Mouse (Mus musculus) lung, embryonic 16.5 days (tissue): Measurements from ENCODE around the gene Hip1. TPM values are rescaled to one million over a fixed set of nuclear protein-coding genes. Genes with fewer than 3 reads are reported as not detected.

ENCODE experiments used
- ATAC-seq: fragments of 200-750 bp; cut with Nextera tagmentation; 2 replicates; pipeline ENCODE4 v1.8.0; 2017; ENCODE audit warnings: low read depth, mild to moderate bottlenecking, moderate library complexity
- H3K27ac ChIP-seq: fragments of 300-500 bp; sonication (generic); 2 replicates; pipeline ENCODE4 v1.5.1; 2014; ENCODE audit warnings: mild to moderate bottlenecking, control low read depth, low read length
- H3K27me3 ChIP-seq: fragments of 300-500 bp; sonication (generic); 2 replicates; pipeline ENCODE4 v1.6.1; 2014; ENCODE audit warnings: low read depth, low read length, mixed read lengths; ENCODE audit not compliant: control insufficient read depth, insufficient read depth
- H3K36me3 ChIP-seq: fragments of 300-500 bp; sonication (generic); 2 replicates; pipeline ENCODE4 v1.6.1; 2014; ENCODE audit warnings: low read length; ENCODE audit not compliant: control insufficient read depth, insufficient read depth
- H3K4me1 ChIP-seq: fragments of 300-500 bp; sonication (generic); replicated peaks from 2 replicates; pipeline ENCODE4 v1.6.1; 2014; ENCODE audit warnings: low read length, mixed read lengths; ENCODE audit not compliant: control insufficient read depth, insufficient read depth
- H3K4me2 ChIP-seq: fragments of 300-500 bp; sonication (generic); 2 replicates; pipeline ENCODE4 v1.6.1; 2014; ENCODE audit warnings: low read depth, low read length, control low read depth
- H3K4me3 ChIP-seq: fragments of 300-500 bp; sonication (generic); 2 replicates; pipeline ENCODE4 v1.5.1; 2014; ENCODE audit warnings: mild to moderate bottlenecking, low read length, control low read depth
- H3K9ac ChIP-seq: fragments of 300-500 bp; sonication (generic); 2 replicates; pipeline ENCODE4 v1.6.1; 2014; ENCODE audit warnings: low read length, control low read depth
- H3K9me3 ChIP-seq: fragments of 300-500 bp; sonication (generic); 2 replicates; pipeline ENCODE4 v1.6.1; 2016; ENCODE audit warnings: low read length; ENCODE audit not compliant: control insufficient read depth
- WGBS: fragments of 180-500 bp; shearing (Covaris S2); extraction: QIAGEN DNeasy Blood & Tissue Kit; methylation state at CpG from one replicate; pipeline ENCODE4 v1.1.7; 2014; 5-methylcytosine and 5-hydroxymethylcytosine counted together
- polyA plus RNA-seq: library from polyadenylated mRNA; unstranded; fragments of >200 nt; fragmentation: Nextera tagmentation; extraction: Ambion mirVana; gene quantifications from 2 replicates; pipeline ENCODE4 v1.2.1, GENCODE M21; 2015

Gene Hip1
- polyA plus RNA-seq, 1 experiment from 2014 or later, result 35.1 TPM

DNA sequence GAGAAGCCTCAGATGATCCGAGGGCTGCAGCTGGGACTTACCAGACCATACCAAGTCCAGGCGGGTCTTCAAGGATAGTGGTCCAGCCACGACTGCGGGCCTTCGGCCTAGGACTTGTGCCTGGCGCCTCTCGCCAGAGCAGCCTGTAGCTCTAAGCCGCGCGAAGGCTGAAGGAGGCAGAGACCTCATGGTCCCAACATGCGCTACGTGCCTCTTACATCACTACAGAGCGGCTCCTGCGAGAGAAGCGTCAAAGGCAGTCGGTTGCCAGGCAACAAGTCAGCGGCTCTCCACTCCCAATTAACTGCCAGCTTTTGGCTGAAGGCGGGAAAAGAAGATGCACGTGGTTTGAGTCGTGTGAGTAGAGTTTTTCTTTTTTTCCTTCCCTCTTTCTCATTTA, 140.3 kb downstream of the Hip1 start:
- no peak overlapping the region for H3K4me2 ChIP-seq
- H3K27me3 ChIP-seq, result no peaks in the 10 kb centered on the region
- H3K27ac ChIP-seq, result no peak overlapping the region
- H3K4me3 ChIP-seq, result no peak overlapping the region
- no peaks in the 10 kb centered on the region for H3K36me3 ChIP-seq
- 35% methylated on average over 20 of the region's 20 CpGs for WGBS
- no peak overlapping the region for H3K9ac ChIP-seq
- H3K9me3 ChIP-seq, result no peaks in the 10 kb centered on the region
- ATAC-seq, result peak; percentile 51; the same call in 1 of the 2 replicates
- no peaks in the 10 kb centered on the region for H3K4me1 ChIP-seq

DNA sequence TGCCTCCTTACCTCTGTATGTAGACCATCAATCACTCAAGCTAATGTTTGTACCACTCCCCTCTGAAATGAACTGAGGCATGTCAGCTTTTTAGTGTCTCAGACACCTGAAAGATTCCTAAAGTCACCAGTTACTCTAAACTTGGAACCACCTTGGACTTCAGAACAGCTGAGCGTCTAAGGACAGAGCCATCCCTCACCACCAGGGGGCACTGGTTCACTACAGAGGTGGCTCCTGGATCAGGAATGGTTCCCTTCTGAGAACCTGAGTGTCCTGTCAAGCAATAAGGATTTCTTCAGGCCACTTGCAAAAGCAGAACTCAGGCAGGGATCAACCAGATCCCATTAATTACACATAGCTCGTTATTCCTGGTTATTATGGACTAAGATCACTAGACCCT, 144.7 kb downstream of the Hip1 start:
- ATAC-seq, result peak; percentile 79

DNA sequence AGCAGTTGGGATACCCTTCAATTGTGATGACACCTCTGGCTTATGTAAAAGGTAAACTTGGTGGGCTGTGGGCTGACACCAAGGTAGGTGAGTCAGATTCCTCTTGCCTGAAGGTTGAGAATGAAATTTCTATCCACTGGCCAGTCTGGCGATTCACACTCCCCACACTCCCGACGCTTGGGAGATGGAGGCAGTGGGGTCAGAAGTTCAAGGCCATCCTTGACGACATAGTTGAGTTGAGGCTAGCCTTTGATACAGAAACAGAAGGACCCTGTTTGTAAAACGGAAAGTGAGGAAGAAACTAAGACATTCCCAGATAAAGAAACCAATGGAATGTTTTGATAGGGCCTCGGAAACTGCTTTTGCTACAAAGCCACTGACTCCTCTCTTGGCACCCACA, 145.5 kb downstream of the Hip1 start:
- no peaks in the 10 kb centered on the region for H3K36me3 ChIP-seq
- no peaks in the 10 kb centered on the region for H3K27me3 ChIP-seq
- no peak overlapping the region for H3K4me2 ChIP-seq
- H3K4me3 ChIP-seq, result no peak overlapping the region
- H3K9me3 ChIP-seq, result no peaks in the 10 kb centered on the region
- WGBS, result 40% methylated on average over 6 of the region's 6 CpGs
- H3K9ac ChIP-seq, result no peak overlapping the region
- ATAC-seq, result no peak
- peaks cover 4% of the 10 kb centered on the region for H3K4me1 ChIP-seq
- no peak overlapping the region for H3K27ac ChIP-seq

More for the DNA sequence above, 144.7 kb downstream of the Hip1 start:
- Histone ChIP-seq H3K27me3 (no peaks in the 10 kb centered on the region), H3K27ac (no peak overlapping the region), H3K36me3 (no peaks in the 10 kb centered on the region), H3K4me2 (no peak overlapping the region), H3K4me1 (no peaks in the 10 kb centered on the region), H3K9me3 (no peaks in the 10 kb centered on the region), H3K9ac (no peak overlapping the region), H3K4me3 (no peak overlapping the region)
- WGBS, result 3% methylated on average over 2 of the region's 2 CpGs

DNA sequence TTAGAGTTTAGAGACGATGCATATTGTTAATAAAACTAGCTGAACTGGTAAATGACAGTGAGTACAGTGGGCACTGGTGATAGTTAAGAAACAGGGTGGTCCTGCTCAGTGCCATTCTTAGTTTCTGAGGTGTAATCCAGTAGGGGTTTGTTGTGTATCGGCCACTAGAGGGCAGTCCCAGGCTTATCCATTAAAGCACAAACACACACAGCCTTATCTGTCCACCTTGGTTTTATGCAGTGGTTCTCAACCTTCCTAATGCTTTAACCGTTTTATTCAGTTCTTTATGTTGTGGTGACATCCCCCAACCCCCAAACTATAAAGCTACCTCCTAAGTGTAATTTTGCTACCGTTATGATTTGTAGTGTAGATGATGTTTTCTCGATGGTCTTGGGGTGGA, 149.1 kb downstream of the Hip1 start:
- Histone ChIP-seq H3K4me3 (no peak overlapping the region), H3K36me3 (peaks cover 12% of the 10 kb centered on the region), H3K4me1 (peaks cover 12% of the 10 kb centered on the region), H3K27ac (no peak overlapping the region), H3K9me3 (no peaks in the 10 kb centered on the region), H3K9ac (no peak overlapping the region), H3K27me3 (no peaks in the 10 kb centered on the region), H3K4me2 (no peak overlapping the region)
- no peak for ATAC-seq
- WGBS, result 44% methylated on average over 5 of the region's 5 CpGs

DNA sequence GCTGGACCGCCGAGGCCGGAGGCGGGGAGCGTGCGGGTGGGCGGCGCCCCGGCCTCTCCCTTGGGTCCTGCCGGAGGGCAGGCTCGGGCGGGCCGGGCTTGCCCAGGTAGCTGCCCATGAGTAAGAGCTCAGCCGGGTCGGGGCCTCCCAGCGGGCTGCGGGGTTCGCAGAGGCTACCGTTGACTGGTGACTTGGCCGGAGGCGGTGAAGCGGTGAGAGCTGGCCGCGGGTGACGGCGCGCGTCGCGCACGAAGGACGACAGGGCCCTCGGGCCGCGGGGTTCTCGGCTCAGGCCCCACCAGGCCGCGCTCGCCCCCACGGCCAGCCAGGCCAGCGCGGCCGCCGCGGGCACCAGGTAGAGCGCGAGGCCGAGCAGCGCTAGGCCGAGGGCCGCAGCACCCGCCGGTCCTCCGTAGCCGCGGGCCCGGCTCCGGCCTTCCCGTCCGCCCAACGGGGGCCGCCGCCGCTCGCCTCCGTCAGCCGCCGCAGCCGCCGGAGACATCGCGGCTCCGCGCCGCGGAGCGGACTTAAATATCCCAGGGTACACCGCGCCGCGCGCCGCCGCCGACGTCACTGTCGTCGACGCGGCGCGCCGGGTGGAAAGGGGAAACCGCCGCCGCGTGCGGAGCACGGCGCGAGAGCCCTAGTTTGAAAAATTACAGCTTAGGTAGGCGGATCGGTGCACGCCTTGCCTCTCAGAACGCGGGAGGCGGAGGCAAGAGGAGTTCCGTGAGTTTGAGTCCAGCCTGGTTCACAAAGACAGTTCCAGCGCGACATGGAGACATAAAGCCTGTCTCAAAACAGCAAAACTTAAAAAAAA, 150.7 kb downstream of the Hip1 start, which contains the start of gene Pom121:
TSS of gene Pom121 (minus strand) at position 543 of the 820 bp plus-strand sequence.
- Histone ChIP-seq H3K27ac (peak within 1 kb of the TSS; percentile 85), H3K9me3 (no peaks in the 10 kb centered on the region), H3K9ac (peak within 1 kb of the TSS; percentile 99), H3K27me3 (no peaks in the 10 kb centered on the region), H3K4me2 (peak within 1 kb of the TSS; percentile 85), H3K36me3 (peaks cover 18% of the 10 kb centered on the region), H3K4me3 (peak within 1 kb of the TSS; percentile 97), H3K4me1 (peaks cover 12% of the 10 kb centered on the region)
- WGBS, result under 1% methylated on average over 98 of the region's 110 CpGs
- ATAC-seq, result peak; percentile 94

DNA sequence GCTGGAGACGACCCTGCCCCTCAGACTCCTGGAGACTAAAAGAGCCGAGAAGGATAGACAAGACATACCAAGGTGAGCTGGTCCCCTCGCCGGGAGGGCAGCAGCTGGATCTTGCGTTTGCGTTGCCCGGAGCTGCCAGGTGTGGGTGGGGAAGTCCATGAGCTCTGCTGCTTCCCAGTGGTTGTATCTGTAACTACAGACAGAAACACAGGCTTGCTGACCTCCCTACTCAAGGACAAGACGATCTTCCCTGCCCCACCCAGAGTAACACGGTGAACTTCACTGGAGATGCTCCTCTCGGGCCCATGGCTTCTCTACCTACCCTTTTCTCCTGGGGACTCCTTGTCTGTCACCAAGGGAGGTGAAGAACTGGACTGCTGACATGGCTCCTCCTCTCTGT, 161.1 kb downstream of the Hip1 start:
- no peaks in the 10 kb centered on the region for H3K27me3 ChIP-seq
- H3K36me3 ChIP-seq, result peaks cover 80% of the 10 kb centered on the region
- H3K4me3 ChIP-seq, result no peak overlapping the region
- no peak overlapping the region for H3K4me2 ChIP-seq
- H3K27ac ChIP-seq, result no peak overlapping the region
- no peak for ATAC-seq
- H3K9me3 ChIP-seq, result no peaks in the 10 kb centered on the region
- H3K9ac ChIP-seq, result no peak overlapping the region
- 79% methylated on average over 10 of the region's 10 CpGs for WGBS
- H3K4me1 ChIP-seq, result no peaks in the 10 kb centered on the region

DNA sequence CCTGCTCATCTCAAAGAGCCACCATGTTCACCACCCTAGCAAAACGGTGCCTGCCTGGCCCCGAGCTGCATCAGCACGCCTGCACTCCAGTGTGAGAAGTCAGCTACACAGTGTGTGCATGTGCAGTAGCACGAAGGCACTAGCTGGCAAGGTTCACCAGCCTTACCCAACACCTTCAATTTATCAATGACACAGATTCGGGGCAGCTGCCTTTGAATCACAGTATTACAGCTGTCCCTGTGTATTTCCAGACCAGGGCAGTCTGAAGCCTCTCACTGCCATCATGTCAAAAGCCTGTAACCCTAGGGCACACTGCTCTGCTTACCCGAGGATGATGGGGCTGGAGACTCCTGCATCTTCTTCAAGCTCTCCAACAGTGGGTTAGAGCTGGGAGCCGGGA, 162.2 kb downstream of the Hip1 start:
- H3K4me1 ChIP-seq, result no peaks in the 10 kb centered on the region
- H3K9ac ChIP-seq, result no peak overlapping the region
- no peak overlapping the region for H3K4me3 ChIP-seq
- H3K36me3 ChIP-seq, result peaks cover 80% of the 10 kb centered on the region
- no peak overlapping the region for H3K27ac ChIP-seq
- H3K9me3 ChIP-seq, result no peaks in the 10 kb centered on the region
- no peaks in the 10 kb centered on the region for H3K27me3 ChIP-seq
- H3K4me2 ChIP-seq, result no peak overlapping the region
- WGBS, result 88% methylated on average over 7 of the region's 7 CpGs
- ATAC-seq, result no peak

DNA sequence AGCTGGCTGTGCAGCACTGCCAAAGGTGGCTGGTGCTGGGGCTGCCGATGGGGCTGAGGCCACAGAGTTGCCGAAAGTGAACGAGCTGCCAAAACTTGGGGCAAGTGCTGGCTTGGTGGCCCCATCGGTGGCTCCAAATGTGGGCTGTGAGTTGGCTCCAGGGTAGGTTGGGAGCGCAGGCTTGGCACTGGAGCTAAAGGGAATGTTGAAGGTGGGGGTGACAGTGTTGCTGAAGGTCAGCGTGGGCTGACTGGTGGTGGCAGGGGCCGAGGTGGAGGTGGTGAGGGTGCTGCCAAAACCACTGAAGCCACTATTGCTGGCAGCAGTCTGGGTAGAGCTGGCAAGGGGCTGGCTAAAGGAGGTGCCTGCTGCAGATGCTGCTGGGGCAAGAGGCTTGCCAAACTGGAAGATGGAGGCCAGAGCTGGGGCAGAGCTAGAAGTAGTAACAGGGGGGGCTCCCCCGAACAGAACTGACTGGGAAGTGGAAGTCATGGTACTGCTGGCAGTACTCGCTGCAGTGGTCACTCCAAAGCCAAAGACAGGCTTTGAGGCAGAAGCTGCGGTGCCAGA, 163.5 kb downstream of the Hip1 start:
- H3K4me1 ChIP-seq, result no peaks in the 10 kb centered on the region
- WGBS, result 91% methylated on average over 10 of the region's 10 CpGs

DNA sequence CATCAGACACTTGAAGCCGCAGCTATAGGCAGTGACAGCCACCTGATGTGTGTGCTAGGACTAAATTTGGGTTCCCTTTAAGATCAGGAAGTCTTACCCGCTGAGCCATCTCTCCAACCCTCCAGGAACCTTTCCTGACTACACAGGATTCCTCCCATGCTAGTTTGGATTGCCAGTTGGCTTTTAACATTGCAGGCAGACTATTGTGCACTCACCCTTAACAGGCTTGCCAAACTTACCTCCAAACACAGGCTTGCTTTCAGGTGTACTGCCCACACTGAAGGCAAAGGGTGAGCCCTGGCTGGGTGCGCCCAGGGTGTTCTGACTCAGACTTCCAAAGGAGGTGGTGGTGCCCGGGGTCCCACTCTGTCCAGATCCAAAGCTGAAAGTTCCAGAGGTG, 164.2 kb downstream of the Hip1 start:
- Histone ChIP-seq H3K4me1 (no peaks in the 10 kb centered on the region), H3K27me3 (no peaks in the 10 kb centered on the region), H3K4me2 (no peak overlapping the region), H3K36me3 (peaks cover 79% of the 10 kb centered on the region), H3K9ac (no peak overlapping the region), H3K27ac (no peak overlapping the region), H3K4me3 (no peak overlapping the region), H3K9me3 (no peaks in the 10 kb centered on the region)
- no peak for ATAC-seq
- WGBS, result 92% methylated on average over 4 of the region's 4 CpGs

More for the DNA sequence above, 163.5 kb downstream of the Hip1 start:
- Histone ChIP-seq H3K36me3 (peaks cover 74% of the 10 kb centered on the region), H3K9me3 (no peaks in the 10 kb centered on the region), H3K9ac (no peak overlapping the region), H3K4me3 (no peak overlapping the region), H3K4me2 (no peak overlapping the region), H3K27me3 (no peaks in the 10 kb centered on the region), H3K27ac (no peak overlapping the region)
- no peak for ATAC-seq
